Mouse (Mus musculus) cerebellum, adult 18-20 months (tissue): ENCODE measurements around the gene Gucy2d.

Source experiments
- DNase-seq, 2 experiments: peaks; one replicate each; pipeline ENCODE4 v3.0.0; 2021

The Gucy2d gene

GRCm38 (mm10) chr7:98439956-98440466, at the start of gene Gucy2d:
TSS of gene Gucy2d (plus strand) at chr7:98440416.
- DNase-seq = no peak

- DNase-seq = no peak
Measured at GRCm38 (mm10) chr7:98390486-98390885, 49.7 kb upstream of the Gucy2d start.

DNA sequence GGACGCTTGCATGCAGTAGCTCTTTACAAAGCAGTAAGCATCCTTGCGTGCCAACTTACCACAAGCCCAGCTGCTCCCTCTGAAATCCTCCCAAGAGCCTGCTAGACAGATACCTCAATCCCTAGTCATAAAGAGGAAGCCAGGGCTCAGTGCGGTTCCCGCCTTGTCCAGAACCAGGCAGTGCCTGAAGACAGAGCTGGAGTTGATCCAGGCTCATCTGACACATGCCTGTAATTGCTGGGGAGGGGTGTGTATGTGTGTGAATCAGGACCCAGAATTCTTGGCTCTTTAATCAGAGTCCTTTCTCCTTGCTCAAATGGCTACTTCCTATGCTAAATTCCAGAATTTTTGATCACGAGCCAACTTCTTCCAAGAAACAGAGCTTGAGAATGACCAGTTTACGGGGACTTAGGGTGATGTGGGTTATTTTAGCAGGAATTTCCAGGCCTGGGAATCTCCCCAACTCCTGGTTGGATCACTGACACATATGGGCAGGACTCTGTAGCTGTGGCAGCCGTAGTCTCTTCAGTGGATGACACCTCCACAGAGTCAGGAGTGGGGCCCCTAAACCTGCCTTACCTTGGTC, 48.8 kb upstream of the Gucy2d start:
- DNase-seq = no peak

- DNase-seq = no peak
Measured at GRCm38 (mm10) chr7:98392466-98393201, 47.6 kb upstream of the Gucy2d start.

DNA sequence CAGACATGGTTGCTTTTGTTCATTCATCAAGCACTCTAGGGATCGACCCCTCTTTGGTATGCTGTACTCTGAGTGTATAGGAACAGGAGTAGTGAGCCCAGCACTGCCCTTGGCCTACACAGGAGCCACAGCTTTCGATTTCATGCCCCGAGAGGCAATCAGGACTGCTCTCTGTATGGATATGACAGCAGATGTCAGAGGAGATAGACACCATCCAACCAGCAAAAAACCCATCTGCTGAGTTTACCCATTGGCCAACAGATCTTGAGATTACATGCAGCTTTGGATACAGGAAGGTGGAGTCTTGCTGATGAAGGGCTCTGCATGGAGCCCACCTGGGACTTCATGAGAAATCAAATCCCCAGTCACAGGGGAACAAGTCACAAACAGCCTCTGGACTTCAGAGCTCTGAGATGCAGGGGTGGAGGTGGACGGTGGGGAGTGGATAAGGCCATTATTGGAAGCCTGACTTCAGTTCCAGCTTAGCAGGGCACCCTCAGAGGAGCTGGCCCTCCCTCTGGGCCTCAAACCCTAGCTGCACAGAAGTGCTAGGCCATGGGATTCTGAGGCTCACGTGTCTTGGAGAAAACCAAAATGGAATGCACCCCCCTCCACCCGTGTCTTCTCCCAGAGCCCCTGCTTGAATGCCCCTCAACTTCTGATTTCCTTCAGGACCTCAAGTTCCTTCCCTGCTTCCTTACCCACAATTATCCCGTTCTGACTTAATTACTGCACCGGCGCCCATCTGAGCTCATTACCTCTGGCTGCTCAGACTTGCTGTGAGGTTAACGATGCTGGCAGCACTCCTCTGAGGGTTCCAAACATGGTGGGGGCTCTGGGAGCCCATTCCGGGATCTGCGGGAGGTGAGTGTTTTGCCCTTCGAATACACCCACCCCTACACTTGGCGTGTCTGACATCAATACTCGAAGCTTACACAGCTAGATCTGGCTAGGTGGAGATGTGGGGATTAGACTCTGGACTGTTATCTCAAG, 37.3 kb upstream of the Gucy2d start:
- peak; percentile 56 to 65 for DNase-seq

DNA sequence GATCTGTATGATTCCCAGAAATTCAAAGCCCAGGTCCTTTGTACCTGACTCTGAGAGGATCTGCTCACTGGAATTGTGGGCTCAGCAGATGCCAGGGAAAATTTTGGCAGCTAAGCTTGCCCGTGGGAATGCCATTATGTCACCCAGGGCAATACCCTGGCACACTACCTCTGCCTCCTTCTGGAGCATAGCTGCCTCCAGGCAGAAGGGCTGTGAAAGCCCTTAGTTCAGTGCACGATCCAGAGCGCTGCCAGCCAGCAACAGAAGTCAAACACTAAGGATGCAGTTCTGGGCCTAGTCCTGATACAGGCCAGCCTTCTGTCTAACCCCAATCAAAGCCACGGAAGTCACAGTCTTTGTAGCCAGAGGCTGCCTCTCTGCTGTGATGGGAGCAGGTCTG, 36.2 kb upstream of the Gucy2d start:
- DNase-seq = peak; percentile 77 to 84

DNA sequence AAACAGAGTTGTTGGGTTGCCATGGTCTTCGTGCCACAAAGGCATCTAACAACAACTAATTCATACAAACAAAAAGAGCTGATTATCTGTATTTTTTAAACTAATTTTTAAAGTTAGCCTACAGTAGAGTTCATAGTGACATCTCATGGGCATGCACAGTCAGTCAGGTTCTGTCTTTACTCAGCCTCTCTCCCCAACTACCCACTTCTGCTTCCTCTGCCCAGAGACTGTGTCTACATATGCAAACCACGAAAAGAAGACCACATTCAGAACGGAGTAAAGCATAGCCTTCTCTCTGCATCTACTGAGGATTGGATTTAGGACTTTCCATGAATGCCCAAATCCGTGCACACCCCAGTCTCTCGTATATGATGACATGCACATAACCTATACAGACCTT, 32.6 kb upstream of the Gucy2d start:
- DNase-seq = no peak

DNA sequence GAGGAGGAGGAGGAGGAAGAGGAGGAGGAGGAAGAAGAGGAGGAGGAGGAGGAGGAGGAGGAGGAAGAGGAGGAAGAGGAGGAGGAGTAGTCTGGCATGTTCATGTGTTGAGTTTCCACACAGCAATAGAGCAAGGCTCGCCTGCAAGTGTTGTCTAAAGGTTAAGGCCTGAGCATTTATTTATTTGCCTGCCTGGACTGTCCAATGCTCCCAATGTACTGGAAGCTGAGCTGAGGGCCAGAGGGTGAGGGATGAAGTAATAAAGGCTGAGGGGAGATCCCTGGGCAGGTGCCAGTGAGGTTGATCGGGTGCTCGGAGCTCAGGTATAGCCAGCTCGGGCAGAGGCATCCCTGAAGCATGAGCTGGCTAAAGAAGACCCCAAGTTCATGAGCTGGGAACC, 27.1 kb upstream of the Gucy2d start:
- DNase-seq = no peak

DNA sequence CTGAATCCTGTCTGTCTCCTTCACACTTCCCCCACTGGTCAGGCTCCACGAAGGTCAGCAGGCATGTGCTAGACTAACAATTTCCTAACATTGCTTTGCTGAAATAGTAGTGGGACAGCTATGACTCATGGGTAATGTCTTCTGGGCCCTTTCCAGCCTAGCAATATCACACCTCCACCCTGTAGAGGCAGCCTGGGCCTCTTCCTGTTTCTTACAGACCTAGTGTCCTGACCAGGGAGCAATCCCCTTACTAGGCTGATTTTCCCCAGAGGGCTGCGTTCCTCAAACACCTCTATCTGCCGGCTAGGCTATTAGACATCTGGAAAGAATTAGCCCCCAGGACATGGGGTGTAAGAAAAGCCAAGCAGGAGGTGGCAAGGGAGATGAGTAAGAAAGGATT, 24.7 kb upstream of the Gucy2d start:
- DNase-seq = no peak

DNA sequence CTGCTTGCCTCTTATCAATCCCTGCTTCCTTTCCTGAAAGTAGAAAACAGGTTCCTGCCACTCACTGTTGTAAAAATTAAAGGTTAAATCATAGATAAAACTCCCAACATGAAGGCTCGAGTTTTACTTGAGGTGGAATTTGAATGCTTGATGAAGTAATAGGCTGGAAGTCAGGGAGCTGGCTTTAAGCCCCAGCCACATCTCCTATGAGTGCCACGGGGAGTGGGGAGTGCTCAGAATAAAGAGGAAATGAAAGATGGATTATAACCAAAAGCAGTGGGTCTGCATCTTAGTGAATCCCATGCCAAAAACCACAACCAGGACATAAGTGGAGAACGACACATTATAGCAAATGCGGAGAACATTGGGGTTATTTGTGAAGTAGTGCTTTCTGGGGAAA, 24.2 kb upstream of the Gucy2d start:
- no peak for DNase-seq

DNA sequence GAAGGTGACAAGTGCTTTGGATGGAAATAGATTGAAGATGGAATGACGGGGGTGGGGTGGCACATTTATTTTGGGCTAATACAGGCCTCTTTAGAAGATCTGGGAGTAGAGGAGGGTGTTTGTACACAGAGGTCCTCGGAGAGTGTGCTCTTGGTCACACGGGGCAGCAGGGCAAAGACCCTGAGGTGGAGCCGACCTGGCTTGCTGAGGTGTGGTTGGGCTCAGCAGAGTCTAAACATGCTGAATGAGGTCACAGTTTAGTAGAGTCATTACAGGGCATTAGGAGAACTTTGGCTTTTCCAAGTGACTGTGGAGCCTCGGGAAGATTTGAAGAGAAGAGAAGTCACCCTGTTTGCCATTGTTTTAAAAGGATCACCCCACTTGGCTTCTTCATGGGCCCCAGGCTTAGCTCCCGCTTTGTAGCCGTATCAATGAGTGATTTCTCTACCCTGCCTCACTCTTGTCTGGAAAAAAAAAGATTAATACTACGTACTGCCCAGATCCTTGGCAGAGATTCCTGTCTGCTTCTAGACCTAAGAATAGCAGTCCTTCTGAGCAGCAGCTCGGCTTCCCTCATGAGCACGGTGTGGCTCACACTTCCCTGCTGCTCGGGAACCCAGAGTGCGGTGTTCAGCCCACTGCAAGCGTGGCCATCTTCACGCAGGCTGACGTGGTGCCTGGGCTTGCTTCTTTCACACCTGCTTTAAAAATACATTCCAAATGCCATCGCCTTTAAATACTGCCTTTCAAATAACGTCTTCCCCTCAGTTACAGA, 22.0 kb upstream of the Gucy2d start:
- no peak for DNase-seq

- DNase-seq = no peak
Measured at GRCm38 (mm10) chr7:98419366-98419765, 20.9 kb upstream of the Gucy2d start.

- no peak for DNase-seq
Measured at GRCm38 (mm10) chr7:98423546-98423945, 16.7 kb upstream of the Gucy2d start.

DNA sequence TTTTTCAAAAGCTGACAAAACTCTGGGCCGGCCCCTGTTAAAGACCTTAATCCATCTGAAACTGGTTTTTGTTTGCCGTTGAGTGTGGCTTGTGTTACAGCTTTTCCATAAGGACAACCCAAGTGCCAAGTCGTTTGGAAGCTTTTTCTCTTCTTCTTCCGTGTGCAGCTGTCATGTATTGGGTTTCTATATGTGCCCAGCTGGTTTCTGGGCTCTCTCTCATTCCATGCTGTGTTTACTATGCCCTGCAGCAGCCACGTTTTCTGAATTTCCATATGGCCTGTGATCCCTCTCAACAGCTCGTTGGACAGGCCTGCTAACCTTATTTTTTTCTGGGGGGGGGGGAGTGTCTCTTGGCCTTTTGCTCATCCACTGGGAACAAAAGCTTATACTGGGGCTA, 15.8 kb upstream of the Gucy2d start:
- no peak for DNase-seq

DNA sequence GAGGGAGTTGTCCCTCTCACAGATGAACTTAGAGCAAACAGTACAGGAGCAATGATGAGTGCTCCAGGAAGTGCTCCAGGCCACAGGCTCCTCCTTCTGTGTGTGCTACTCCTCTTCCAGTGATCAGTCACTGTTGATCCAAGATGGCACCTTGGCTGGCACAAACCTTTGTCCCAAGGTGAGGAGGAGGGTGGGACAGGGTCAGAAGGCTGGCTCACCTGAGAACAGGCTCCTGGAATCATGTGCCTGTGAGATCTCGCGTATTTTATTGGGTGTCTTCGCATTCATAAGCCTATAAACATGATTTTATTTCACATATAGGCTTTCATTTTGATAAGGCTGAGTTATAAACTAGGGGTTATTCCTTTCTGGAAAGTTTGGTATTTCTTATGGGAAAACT, 14.7 kb upstream of the Gucy2d start:
- no peak for DNase-seq

DNA sequence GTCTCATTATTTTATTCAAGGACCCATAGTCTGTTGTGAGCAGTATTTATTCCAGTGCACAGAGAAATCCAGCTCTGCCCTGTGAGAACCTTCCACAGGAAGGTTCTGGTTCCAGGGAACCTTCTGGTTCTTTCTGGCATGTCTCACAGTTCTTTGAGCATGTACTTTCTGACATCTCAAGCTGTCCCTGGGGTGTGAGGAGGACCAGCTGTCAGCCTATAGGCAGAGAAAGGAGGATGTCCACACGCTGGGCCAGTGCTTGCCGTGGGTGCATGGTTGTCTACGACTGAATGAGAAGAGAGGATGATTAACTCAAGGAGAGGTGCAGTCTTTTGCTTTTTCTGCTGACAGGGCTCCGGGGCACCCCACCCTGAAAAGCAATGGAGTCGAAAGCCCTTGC, 13.6 kb upstream of the Gucy2d start:
- no peak for DNase-seq

- no peak for DNase-seq
Measured at GRCm38 (mm10) chr7:98427115-98427835, 12.9 kb upstream of the Gucy2d start.

GRCm38 (mm10) chr7:98429579-98429978, 10.6 kb upstream of the Gucy2d start:
- DNase-seq = no peak

DNA sequence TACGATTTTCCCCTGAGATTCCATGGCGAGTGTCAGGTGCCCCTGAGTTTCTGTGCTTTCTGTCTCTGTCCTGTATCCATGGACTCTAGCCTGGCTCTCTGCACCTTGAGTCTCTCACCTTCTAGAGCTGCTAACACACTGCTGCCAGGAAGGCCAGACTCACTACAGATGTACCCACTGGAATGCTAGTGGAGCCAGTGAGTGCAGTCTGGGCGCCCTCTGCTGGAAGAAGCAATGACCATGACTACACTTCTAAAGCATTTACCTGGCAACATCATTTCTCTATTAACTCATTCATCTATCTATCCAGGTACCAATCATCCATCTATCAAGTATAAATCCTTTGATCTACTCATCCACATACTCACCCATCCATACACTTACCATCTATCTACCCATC, 9.4 kb upstream of the Gucy2d start:
- peak; percentile 68 to 73 for DNase-seq

DNA sequence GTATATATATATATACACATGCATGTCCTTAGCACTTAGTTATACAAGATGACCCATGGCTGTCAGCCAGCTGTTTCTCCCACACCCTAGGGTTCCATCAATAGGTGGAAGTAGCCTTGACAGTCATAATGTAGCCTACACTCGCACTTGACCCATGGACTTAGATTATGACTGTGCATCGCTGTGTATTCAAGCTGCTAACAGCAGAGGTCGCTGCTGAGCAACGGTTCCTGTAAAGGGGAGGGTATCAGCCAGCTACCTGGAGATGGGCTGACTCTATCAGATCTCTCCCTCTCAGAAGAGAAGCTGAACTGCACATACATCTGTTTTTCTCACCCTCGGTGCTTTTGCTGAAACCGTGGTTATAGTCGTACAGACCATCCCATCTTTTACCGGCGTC, 2.6 kb upstream of the Gucy2d start:
- peak; percentile 29 to 56 for DNase-seq

GRCm38 (mm10) chr7:98446873-98447272, 6.7 kb downstream of the Gucy2d start:
- DNase-seq = no peak
